Mouse (Mus musculus): Measurements from ENCODE around the gene Rpl28.
"Not testable (repeated sequence)": the region's sequence is repeated elsewhere in the genome, so short reads cannot be mapped to it uniquely, and the experiment has no call there.

The Rpl28 gene

DNA sequence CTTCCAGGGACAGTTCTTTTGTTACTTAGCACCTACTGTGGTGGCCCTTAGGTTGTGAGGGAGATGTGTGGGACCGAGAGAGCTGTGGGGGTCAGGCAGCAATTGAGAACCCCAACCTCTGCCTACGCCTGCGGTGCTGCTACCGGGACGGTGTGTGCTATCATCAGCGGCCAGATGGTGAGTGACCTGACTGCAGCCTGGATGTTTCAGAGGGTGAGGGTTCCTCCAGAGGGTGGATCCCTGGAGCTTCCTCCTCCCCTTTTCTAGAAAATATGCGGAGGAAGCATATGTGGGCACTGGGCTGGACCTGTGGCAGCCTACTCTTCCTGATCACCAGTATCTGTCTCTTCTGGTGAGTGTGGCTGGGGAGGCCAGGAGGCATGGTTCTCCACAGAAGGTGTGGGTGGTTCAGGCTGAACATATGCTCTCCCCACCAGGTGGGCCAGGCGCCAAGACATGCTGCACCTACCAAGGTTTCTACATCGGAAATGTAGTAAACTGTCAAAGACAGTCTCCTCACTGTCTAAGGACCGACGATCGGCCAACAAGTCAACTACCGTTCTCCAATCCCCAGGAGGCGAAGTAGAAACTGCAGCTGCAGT lies 8.9 kb upstream of the Rpl28 start:
- no peak for DNase-seq

DNA sequence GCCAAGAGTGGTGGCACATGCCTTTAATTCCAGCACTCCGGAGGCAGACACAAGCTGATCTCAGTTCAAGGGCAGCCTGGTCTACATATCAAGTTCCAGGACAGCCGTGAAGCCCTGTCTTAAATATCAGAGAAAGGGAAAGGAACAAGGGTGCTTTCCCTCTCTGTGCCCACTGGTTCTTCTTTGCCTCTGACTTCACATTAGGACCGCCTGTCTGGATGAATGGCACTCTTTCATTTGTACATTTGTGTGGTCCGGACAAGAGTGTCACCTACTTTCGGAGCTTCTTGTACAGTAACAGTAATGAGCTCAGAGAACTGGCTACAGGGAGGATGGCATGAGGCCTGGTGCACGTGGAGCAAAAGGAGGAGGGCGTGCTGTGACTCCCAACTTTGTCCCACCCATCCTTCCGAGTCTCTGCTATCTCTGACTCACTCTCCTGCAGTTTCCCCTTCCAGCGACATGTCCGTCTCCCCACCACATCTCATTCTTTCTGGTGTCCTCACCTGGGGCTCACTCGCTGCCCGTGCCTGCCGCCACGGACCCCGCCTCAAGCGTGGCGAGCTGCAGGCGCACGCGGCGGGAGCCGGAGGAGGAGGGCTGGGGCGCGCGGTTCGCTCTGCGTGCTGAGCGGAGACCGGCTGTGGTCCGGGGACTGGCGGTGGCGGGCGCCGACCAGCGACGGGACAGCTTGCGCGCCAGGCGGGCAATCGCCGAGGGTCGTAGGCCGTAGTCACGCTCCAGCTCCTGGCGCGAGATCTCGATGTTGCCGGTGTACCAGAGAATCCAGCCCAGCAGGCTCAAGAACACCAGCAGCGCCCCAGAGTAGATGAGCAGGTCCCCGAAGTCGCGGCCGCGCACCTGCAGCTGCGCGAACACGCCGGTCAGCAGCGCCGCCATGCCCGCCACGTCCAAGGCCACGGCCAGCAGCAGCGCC lies 3.9 kb upstream of the Rpl28 start:
- DNase-seq = peak; percentile 78 to 87

DNA sequence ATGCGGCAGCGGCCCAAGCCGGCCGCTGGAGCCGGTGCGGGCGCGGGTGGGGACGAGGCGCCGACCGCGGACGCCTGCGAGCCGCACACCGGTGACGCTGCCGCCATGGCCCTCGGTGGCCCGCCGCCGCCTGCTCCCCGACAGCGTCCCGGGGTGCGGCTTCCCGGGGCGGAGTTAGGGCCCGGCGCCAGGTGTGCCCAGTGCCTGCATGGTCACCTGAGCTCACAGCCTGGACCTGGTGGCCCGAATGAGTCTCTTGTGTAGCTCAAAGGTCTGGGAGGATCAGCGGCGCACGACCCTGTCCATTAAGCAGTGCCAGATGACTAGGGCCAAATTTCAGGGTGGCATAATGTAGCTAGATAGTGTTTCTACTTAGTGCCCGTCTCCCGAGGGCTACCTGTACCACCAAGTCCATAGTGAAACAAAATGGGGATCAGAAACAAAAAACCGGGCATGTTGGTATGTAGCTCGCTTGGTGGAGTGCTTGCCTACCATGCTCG lies 3.2 kb upstream of the Rpl28 start, which contains the start of gene Tmem238:
TSS of gene Tmem238 (minus strand) at position 221 of the 500 bp plus-strand sequence.
- peak; percentile 71 to 81 for DNase-seq

DNA sequence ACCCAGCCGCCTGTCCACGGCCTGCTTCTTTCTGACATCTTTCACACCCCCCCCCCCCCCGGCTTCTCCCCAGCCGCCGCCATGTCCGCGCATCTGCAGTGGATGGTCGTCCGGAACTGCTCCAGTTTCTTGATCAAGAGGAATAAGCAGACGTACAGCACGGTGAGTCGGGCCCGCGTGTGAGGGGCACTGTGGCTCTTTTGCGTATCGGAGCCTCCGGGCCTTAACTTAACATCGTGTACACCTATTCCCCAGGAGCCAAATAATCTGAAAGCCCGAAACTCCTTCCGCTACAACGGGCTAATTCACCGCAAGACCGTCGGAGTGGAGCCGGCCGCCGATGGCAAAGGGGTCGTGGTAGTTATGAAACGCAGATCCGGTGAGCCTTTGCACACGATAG lies 574 bp downstream of the Rpl28 start:
- peak in 1 of 2 experiments; percentile 29 for DNase-seq

DNA sequence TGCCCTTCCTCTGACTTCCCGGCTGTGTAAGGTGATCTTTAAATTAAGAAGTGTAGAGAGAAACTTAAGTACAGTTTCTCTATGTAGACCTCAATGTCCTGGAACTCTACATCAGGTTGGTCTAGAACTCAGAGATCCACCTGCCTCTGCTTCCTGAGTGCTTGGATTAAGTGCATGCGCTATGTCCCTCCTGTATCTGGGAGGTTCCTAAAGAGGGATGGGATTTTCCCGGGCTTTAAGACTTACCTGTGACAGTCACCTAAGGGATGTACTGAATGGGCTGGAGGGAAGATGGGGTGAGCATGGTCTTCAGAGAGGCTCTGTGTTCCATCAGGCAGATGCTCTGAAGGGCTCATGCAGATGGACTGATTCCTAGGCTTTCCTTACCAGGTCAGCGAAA lies 1.0 kb downstream of the Rpl28 start:
- DNase-seq = no peak

DNA sequence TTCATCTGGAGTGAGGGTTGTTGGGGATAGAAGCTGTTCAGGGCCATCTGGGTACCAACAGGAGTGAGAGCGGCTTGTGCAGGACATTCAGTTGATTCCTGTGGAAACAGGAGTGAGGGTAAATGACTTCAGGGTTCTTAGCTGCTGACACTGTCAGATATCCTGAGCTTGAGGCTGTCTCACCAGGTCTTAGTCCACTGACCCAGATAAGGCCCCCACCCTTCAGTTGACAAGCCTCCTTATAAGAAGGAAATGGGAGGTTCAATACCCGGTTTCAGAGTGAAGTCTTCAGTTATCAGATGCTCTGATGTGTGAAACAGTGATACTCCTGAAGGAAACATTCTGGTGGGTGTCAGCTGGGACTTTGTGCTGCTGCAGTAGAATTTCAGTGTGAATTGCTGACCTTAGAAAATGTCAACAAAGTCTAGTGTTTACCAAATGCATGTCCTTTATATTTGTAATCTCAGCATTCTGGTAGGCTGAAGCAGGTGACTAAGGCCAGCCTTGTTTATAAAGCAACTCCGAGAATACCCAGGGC lies 2.0 kb downstream of the Rpl28 start:
- no peak for DNase-seq

DNA sequence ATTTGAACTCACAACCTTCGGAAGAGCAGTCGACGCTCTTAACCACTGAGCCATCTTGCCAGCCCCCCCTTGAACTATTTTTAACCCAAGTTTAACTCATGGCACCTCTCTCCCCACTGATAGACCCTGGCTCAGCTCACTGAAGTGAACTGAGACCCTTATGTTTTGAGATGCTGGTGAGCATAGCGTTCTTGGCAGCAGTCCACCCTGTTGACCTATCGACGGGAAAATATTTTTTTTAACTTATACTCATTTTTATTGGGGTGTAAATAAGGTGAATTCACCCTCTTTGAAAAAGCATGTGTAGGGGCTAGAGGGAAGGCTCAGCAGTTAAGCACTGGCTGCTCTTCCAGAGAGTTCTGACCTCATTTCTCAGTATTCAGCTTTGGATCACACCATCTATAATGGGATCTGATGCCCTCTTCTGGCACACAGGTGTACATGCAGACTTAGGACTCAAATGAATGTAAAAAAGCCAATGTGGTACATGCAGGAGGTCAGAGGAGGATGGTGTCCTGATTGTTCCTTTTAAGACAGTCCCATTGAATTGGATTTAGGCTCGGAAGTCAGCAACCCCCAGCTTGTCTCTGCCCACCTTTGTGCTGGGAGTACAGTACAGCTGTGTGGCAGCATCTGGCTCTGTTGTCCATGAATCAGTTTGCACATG lies 3.2 kb downstream of the Rpl28 start:
- peak in 1 of 2 experiments; percentile 32 for DNase-seq

DNA sequence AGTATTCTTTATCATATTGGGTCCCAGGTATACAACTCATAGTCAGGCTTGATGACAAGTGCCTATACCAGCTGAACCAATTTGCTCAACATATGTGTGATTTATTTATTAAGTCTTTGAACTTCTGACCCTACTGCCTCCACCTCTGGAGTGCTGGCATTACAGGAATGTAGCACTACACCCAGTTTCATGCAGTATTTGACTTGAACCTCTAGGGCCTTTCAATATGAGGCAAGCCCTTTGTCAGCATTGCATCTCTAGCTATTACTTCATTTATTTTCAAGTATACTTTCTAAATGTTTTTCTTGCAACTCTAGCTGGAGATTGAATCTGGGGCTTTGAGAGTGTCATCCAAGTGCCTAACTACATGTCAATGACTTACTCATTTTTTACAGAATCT lies 9.6 kb downstream of the Rpl28 start:
- no peak for DNase-seq

DNA sequence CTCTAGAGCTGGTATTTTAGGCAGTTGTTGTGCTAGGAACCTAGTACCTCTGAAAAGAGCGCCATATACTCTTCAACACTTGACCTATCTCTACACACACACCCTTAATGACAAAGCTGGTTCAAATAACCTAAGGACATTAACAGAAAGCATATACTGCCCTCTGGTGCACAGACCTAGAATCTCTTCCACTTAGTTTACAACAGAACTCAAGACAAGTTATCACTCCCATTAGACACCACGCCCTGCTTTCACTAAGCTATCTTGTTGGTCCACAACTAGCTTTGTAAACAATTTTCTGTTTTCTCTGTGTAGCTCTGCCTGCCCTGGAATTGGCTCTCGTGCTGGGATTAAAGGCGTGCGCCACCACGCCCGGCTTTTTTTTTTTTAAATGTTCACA lies 14.0 kb downstream of the Rpl28 start:
- peak in 1 of 2 experiments; percentile 23 for DNase-seq

DNA sequence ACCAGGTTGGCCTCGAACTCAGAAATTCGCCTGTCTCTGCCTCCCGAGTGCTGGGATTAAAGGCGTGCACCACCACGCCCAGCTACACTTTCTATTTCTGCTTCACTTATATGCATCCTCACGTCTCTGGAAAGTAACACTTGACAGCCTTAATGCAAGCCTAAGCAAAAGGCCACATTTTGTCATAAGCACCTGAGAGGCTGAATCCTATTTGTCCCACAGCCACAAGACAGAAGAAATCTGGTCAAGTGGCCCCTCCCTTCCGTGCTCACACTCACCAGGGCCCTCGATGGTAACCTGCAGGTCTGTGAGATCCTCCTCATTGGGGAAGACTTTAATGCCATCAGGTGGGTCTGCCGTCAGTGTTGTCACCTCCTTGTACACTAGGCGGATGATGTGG lies 18.5 kb downstream of the Rpl28 start:
- DNase-seq = not testable (repeated sequence)

DNA sequence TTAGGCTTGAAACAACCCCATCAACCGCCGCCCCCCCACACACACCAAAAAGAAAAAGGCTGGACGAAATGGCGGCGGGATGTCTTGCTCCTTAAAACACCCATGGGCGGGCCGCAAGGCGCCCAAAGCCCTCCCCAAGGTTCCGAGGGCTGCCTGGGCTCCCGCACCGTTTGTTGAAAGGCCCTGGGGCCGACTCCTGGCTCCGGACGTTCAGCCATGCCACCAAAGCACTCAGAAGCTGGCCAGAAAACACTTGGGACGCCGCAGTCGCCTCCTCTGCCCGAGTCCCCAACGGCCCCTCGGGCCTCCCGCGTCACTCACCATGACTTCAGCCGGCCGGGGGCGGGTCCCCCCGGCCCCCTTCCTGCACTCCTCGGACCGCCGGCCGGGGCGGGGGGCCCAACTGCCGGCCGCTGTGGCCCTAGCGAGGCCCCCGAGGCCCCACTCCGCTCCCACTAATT lies 19.2 kb downstream of the Rpl28 start:
- no peak for DNase-seq

DNA sequence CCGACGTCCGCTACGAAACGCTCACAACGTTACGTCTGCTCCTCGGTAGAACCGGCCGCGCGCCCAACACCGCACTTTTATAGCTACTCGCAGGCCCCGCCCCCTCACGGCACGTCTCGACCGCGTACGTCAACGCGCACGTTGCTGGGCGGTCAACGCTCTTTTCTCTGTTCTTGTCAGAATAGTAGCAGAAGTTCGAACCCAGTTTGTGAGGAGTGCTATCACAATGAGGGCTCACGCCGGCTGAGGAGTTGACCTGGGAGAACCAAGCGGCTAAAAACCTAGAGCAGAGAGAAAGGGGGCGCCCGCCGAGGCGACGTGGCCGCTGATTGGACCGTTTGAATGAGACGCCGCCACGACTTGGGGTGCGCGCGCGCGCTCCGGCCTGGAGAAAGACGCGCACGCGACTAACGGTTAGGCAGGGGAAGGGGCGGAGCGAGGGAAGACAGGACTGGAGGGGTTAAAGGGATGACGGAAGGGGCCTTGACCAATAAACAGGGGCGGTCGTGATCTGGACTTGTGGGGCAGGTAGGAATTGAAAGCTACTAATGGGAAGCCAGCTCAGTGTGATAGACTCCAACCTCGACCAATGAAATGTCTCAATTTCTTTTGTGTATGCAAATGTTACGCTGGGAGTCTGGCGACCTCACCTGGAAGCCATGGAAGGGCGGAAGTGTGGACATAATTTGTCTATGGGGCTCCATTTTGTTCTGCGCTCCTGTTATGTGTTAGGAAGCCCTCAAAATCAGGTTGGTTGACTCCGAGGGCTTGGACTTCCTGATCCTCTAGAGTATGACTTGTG lies 19.8 kb downstream of the Rpl28 start, which contains the start of gene Ube2s:
TSS of gene Ube2s (minus strand) at position 288 of the 802 bp plus-strand sequence.
- peak; percentile 99 for DNase-seq

DNA sequence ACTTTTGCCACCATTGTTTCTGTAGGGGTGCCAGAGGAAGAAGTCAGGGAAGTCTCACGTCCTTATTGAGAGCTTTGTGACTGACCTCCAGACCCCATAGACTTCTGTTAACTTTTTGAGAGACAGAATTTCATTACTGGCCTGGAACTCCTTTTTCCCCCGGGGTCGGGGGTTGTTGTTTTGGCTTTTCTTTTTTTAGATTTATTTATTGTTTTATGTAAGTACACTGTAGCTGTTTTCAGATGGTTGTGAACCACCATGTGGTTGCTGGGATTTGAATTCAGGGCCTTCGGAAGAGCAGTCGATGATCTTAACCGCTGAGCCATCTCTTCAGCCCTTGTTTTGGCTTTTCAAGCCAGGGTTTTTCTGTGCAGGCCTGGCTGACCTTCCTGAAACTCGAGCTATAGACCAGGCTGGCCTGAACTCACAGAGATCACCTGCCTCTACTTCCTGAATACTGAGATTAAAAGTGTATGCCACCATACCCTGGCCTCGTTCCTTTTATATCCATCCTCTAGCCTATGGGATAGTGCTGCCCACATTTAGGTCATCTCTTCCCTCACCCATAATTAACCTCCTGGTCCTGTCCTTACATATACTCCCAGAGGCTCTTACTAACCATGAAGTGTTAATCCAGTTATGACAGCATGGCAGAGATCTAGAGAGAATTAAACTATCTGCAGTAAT lies 20.6 kb downstream of the Rpl28 start:
- DNase-seq = no peak

DNA sequence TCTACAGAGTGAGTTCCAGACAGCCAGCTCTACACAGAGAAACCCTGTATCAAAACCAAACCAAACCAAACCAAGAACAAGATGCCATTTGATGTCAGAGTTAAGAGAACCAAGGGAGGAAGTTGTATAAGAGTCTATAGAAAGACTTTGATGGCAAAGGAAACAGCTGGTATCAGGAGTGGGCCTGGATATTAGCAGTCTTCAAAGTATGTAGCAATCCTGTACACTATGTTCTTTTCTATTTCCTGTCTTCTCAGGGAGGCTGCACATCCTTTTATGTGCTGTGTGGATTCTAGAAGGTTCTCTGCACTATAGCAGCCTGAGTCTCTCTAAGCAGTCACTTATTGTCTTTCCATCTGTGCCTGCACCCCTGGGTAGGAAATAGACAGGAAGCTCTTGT lies 23.9 kb downstream of the Rpl28 start:
- no peak for DNase-seq

DNA sequence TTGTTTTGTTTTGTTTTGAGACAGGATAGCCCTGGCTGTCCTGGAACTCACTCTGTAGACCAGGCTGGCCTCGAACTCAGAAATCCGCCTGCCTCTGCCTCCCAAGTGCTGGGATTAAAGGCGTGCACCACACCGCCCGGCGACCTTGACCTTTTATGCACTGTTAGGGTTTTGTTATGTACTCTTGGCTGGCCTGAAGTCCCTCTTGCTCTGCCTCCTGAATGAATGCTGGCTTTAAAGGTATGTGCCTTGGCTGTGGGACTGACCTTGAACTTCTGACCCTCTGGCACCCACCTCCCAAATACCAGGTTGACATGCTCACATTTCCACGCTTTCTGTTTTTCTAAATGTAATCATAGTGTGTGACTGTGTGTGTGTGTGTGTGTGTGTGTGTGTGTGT lies 28.3 kb downstream of the Rpl28 start:
- not testable (repeated sequence) for DNase-seq

DNA sequence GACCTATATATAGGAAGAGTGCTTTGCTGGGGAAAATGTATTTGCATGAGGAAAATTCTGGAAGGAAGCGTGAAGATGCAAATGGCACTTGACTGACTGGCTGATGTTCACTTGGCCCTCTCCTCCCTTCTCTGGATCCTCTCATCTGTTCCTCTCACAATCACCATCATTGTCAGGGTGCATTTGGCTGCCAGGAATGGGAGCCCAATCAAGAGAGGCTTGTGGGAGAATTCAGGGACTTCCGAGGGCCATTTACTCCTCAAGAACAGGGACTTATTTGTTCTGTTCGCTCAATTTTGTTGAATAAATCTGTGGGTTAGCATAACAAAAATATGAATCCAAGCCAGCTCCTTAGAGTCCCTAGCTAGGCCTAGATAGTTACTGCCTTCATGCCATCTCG lies 29.0 kb downstream of the Rpl28 start:
- DNase-seq = no peak

DNA sequence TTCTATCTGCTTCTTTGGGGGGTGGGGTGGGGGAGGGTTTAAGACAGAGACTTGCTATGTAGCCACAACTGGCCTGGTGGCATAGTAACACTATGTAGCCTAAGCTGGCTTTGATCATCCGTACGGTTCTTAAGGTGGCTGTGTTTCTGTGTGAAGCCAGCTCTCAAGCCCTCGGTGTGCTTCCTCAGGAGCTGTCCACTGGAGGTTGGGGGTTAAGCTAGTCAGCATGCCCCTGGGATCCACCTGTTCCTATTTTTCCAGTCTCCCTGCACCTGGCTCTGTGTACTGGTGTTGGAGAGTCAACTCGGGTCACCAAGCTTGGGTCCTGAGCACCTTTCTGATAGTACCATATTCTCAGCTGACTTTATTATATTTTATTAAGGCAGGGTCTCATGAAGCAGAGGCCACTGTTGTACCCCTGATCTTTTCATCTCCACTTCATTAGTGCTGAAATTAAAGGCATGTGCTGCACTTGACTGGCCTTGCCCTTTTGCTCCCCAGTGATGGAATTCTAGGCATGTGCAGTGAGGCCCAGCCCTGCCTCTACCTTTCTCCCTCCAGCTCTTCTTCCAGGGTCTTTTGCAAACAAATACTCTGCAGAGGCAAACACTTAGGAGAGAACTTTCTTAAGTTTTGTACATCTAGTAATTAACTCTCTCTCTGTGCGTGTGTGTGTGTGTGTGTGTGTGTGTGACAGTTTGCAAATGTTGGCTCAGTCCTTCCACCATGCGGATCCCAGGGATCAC lies 29.7 kb downstream of the Rpl28 start:
- DNase-seq = peak in 1 of 2 experiments; percentile 46

DNA sequence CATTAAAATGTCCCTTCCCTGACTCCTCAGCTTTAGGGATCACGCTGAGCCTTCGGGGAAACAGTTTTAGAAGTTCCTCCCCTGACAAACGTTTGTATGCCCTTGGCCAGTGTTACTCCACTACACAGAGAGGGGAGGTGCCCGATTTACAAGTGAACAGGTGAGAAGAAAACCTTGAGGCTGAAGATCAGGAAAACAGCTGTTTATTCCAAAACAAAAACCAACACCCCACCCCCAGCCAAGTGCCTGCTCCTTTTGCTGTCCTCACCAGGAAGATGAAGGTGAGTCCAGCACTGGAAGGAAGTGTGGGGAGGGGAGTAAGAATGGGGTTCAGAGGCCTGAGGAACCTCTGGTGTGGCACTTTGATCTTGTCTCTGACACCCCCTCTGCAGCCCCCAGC lies 32.7 kb downstream of the Rpl28 start:
- no peak for DNase-seq

DNA sequence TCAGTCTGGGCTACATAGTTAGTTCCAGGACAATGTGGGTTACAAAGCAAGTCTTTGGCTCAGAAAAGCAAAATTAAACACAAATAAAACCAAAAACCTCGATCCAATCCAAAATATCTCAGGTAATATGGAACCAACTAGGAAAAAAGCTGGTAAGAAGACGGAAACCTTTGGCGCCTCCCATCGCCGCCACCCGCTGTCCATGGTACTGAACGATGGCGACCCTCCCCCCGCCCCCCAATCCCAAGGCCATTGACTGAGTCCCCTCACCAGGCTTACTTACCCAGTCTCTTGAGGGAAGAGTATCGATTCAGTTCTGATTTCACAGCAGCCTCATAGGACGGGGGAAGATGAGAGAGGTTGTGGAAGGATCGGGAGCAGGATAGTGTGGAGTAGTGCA lies 37.8 kb downstream of the Rpl28 start:
- peak in 1 of 2 experiments; percentile 13 for DNase-seq

DNA sequence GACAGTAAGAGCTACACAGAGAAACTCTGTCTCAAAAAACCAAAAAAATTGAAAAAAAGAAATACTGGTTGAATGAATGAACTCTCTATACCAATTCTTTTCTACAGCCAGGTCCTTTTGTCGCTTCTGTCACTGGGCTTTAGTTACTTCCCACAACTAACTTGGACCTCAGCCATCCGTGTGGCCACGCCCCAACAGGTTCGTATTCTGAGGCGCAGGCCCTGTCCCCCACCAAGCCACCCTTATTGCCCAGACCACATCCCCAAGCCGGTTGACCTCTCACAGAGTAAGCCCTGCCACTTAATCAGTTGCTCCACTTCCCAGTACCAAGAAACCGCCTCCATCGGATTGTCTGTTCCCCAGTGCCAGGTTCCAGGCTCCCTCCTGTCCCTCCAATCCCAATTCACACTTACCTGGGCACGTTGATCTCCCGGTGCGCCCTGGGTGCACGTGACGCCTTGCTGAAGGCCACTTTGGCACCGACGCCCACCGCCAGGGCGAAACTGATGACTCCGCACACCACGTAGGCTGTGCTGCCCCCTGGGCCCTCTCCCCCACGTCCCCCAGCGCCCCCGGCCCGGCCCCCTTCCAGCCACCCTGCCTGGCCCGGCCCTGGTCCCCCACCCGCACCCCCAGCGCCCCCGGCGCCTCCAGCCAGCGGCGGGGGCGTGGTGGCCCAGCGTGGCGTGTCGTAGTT lies 43.1 kb downstream of the Rpl28 start:
- DNase-seq = peak in 1 of 2 experiments; percentile 39

All from kidney, postnatal 4 days (tissue).